Mouse (Mus musculus) heart, adult 8-10 months (tissue): Measurements from ENCODE around the gene Akt1s1. TPM values are rescaled to one million over a fixed set of nuclear protein-coding genes. Genes with fewer than 3 reads are reported as not detected.
A peak's percentile ranks its signal among the peaks of the same experiment; 100 is the strongest.

Experiments
- DNase-seq: peaks from one replicate; pipeline ENCODE4 v3.0.0; 2022; ENCODE audit warnings: low spot score
- total RNA-seq, 4 experiments: library from RNA; stranded (reverse); gene quantifications; 2 replicates each; pipeline ENCODE4 v1.2.4; 2022

Gene Akt1s1
- total RNA-seq, 4 experiments from 2014 or later: 64.3 to 76.2 (median 70.5) TPM

- peak; percentile 82 for DNase-seq
These were observed 23.9 kb upstream of the Akt1s1 start for GRCm38 (mm10) chr7:44824872-44825271.

- DNase-seq: no peak
These were observed 22.0 kb upstream of the Akt1s1 start for GRCm38 (mm10) chr7:44826771-44827170.

GRCm38 (mm10) chr7:44828706-44829105 is 20.1 kb upstream of the Akt1s1 start:
- DNase-seq: no peak

GRCm38 (mm10) chr7:44832763-44833162 is 16.0 kb upstream of the Akt1s1 start:
- DNase-seq: no peak

GRCm38 (mm10) chr7:44835373-44836015 is 13.3 kb upstream of the Akt1s1 start:
- DNase-seq: no peak

DNA sequence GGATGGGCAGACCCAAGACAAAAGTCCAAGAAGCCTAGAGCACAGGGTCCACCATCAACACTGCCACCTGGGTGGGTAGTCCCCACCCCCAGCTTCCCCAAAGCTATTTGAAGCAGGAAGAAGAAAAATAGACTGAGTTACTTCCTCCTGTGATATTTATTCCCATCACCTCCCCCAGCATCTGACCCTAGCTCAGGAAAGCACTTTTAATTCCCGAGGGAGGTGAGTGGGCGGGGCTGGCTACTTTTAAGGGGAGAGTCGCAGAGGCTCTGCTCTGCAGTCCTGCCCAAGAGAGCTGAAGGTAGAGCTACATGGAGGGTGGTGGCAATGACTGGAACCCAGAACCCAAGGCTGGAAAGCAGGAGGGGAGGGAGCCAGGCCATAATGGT is 12.8 kb upstream of the Akt1s1 start:
- DNase-seq: no peak

DNA sequence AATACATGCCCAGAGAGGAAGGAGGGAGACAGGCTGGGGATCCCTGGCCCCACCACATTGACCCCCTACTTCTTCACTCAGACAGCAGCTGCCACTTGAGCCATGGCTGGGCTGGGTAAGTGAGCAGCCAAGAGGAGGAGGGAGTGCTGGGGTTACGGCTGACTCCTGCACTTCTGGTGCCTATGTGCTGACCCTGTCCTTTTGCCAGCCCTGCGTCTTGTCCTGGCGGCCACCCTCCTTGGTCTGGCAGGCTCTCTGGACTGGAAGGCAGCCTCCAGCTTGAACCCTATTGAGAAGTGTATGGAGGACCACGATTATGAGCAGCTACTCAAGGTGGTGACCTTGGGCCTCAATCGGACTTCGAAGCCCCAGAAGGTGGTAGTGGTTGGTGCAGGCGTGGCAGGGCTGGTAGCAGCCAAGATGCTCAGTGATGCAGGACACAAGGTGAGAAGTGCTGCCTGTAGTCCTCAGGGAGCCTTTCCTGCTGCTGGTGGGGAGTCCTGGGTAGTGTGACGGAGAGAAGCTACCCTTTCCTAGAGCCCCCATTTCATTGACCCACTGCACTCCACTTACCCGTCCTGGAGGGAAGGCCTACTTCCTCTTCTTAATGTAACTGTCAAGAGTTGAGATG is 12.3 kb upstream of the Akt1s1 start:
- no peak for DNase-seq

DNA sequence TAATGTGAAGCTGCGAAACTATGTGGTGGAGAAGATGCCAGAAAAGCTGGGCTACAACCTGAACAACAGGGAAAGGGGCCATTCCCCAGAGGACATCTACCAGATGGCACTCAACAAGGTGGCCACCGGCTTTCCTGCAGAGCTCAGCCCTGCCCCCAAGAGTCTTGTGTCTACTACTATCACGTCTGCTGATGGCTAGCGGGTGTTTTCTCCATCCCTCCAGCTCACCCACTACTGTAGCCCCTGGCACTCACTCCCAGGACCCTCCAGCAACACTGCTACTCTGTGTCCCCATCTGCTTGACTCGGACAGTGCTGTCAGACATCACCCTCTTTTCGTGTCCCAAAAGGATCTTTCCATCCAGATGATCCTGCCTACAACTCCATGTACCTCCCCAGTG is 10.7 kb upstream of the Akt1s1 start:
- no peak for DNase-seq

DNA sequence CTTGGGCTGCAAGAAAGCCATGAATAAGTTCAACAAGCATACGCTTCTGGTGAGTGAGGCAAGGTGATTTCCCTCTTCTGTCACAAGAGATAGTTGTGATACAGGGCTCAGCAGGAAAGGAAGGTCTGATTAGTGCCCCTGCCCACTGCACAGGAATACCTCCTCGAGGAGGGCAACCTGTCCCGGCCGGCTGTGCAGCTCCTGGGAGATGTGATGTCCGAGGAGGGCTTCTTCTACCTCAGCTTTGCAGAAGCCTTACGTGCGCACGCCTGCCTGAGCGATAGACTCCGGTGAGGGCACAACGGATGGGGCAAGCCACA is 9.7 kb upstream of the Akt1s1 start:
- DNase-seq: no peak

GRCm38 (mm10) chr7:44839491-44840191 is 9.2 kb upstream of the Akt1s1 start:
- DNase-seq: no peak

DNA sequence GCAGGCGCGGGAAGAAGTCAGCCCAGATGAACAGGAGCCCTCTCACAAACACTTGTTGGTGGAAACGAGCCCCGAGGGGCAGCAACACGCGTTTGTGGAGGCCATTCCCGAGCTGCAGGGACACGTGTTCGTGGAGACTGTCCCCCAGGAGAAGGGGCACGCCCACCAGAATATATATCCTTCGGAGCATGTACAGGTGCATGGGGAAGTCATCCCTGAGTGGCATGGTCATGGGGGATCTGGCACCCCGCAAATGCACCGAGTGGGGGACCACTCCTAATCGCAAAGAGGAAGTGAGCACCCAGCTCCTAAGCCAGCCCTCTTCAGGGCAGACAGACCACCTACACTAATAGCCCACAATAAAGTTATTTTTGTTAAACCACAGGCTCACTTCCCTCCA is 8.4 kb upstream of the Akt1s1 start:
- DNase-seq: no peak

DNA sequence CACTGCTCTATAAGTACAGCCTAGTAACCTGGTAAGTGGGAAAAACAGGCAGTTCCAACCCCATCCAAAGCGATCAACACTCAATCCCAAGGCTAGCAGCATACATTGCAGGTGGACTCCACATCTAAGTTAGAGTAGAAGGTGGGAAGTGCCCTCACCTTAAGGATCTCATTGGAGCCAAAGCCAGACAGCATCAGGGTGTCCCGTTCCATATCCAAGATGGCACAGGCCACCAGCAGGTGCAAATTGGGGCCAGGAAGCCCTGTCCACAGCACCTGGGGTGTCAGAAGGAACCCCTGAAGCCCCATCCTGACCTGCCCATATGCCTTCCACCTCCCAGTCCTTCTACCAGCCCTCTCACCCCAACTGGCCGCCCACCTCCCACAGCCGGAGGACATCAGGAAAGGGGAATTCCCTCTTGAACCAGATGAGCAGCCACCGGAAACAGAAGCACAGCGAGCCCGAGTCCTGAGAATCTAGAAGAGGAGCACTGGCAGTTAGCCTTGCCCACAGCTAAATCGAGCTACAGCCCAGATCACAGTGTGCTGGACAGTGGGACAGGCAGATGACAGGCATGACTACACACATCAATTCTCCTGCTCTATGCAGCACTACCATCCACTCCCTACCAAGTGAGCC is 6.8 kb upstream of the Akt1s1 start:
- DNase-seq: no peak

GRCm38 (mm10) chr7:44845006-44845405 is 3.8 kb upstream of the Akt1s1 start:
- no peak for DNase-seq

GRCm38 (mm10) chr7:44846804-44847203 is 2.0 kb upstream of the Akt1s1 start:
- DNase-seq: no peak

DNA sequence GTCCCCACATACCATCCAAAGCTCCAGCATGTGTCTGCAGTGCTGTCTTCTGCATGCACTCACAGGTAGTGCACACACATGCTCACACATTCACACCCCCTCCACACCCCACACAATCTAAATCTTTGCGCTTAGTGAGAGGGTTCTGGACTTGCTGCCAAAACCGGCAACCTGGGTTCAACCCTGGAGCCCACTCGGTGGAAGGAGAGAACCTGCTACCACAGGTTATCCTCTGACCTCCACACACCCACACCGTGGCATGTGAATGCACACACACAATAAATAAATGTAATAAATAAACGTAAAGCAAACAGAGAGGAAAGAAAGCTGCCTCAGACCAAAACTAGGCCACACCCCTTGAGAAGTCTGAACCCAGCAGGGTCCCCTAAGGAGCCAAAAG is 1.0 kb upstream of the Akt1s1 start:
- no peak for DNase-seq

DNA sequence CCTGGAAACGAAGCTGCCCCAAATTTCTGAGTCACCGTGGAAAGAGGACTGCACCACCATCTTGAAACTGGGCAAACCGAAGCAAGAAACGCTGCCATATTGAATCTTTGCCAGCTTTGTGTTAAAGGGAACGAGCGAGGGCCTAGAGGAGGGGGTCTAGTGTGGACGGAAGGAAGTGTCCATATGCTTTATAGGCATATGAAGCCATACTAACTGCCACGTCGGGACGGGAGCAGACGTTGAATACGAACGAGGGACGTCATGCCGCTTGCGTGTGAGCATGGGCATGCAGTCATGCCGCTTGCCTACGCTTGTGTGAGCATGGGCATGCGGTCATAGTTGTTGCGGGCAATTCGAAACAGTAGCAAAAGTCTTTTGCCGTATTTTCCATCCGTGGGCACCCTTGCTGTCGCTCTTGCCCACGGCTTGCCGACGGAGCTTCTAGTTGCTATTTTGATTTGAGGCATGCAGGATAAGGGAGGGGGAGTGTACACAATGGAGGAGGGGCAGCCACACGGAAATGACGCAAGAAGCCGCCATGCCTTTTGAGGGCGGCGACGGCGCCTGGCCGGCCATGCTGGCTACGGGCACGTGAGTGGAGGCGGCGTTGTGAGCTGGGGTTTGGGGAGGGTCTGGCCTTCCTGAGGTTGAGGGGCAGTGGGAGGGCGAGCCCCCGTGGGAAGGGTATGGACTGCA is 773 bp downstream of the Akt1s1 start:
- peak; percentile 93 for DNase-seq

- DNase-seq: no peak
These were observed 1.4 kb downstream of the Akt1s1 start for GRCm38 (mm10) chr7:44850146-44850545.

DNA sequence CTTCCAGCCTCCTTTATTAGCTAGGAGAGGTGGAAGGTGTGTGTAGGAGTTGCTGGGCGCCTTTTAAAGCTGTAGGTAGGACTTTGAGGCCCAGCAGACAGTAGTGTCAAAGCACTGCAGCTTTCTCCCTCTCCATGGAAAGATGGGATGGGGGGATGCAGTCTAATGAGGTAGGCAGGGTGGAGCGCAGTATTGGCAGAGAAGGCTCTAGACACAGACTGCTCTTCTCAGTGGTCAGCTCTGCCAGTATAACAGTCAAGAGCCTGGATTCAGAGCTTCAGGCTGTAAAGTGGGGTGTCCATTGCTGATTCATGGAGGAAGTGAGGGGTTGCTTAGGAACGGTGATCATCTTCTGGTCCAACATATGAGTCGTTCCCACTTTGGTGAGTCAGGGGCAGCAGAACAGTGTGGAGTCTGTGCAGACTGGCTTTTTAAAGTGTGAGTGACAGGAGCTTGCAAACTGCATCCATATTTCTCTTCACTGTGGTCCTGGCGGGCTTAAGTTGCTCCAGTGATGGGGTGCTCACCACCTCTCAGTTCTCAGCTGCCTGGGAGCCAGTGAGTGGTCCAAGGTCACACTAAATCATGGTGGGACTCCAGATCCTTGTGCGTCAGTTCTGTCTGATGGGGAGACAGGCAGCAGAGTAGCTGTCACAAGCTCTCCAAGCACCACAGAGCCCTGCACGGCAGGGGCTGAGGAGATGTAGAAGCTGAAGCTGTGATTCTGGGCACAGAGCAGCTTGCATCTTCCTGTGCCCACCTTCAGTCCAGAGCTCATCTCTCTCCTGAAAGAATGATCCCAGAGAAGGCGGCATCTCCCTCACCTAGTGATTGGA is 2.2 kb downstream of the Akt1s1 start:
- no peak for DNase-seq

GRCm38 (mm10) chr7:44851625-44852234 is 2.9 kb downstream of the Akt1s1 start:
- no peak for DNase-seq

GRCm38 (mm10) chr7:44852259-44853027 is 3.7 kb downstream of the Akt1s1 start:
- no peak for DNase-seq
